Mouse (Mus musculus) embryonic facial prominence, embryonic 15.5 days (tissue): ENCODE results near the gene Spag6. TPM values are rescaled to one million over a fixed set of nuclear protein-coding genes. Genes with fewer than 3 reads are reported as not detected.

Experiments used
- ATAC-seq: fragments of 200-750 bp; cut with Nextera tagmentation; 2 replicates; pipeline ENCODE4 v1.8.0; 2017; ENCODE audit warnings: low read depth, moderate TSS enrichment; ENCODE audit not compliant: insufficient number of reproducible peaks, low FRiP score, low TSS enrichment
- H3K27ac ChIP-seq: fragments of 300-500 bp; sonication (generic); replicated peaks from 2 replicates; pipeline ENCODE4 v1.5.1; 2015; ENCODE audit warnings: mild to moderate bottlenecking, inconsistent platforms
- H3K27me3 ChIP-seq: fragments of 300-500 bp; sonication (generic); 2 replicates; pipeline ENCODE4 v1.6.1; 2015; ENCODE audit warnings: inconsistent platforms
- H3K36me3 ChIP-seq: fragments of 300-500 bp; sonication (generic); 2 replicates; pipeline ENCODE4 v1.6.1; 2015; ENCODE audit warnings: mild to moderate bottlenecking, inconsistent platforms
- H3K4me1 ChIP-seq: fragments of 300-500 bp; sonication (generic); 2 replicates; pipeline ENCODE4 v1.6.1; 2015; ENCODE audit warnings: inconsistent platforms
- H3K4me2 ChIP-seq: fragments of 300-500 bp; sonication (generic); replicated peaks from 2 replicates; pipeline ENCODE4 v1.6.1; 2015; ENCODE audit warnings: mild to moderate bottlenecking, inconsistent platforms
- H3K4me3 ChIP-seq: fragments of 300-500 bp; sonication (generic); replicated peaks from 2 replicates; pipeline ENCODE4 v1.5.1; 2015; ENCODE audit warnings: mild to moderate bottlenecking, inconsistent platforms
- H3K9ac ChIP-seq: fragments of 300-500 bp; sonication (generic); 2 replicates; pipeline ENCODE4 v1.6.1; 2015; ENCODE audit warnings: inconsistent platforms
- H3K9me3 ChIP-seq: fragments of 300-500 bp; sonication (generic); replicated peaks from 2 replicates; pipeline ENCODE4 v1.6.1; 2016; ENCODE audit warnings: inconsistent platforms
- WGBS: fragments of 180-500 bp; shearing (Covaris S2); methylation state at CpG from one replicate; pipeline ENCODE4 v1.1.7; 2015; 5-methylcytosine and 5-hydroxymethylcytosine counted together
- polyA plus RNA-seq: library from polyadenylated mRNA; unstranded; fragments of >200 nt; fragmentation: Nextera tagmentation; extraction: Ambion mirVana; gene quantifications from 2 replicates; pipeline ENCODE4 v1.2.1, GENCODE M21; 2015

Spag6 gene
- polyA plus RNA-seq, 1 experiment from 2014 or later: not detected

DNA sequence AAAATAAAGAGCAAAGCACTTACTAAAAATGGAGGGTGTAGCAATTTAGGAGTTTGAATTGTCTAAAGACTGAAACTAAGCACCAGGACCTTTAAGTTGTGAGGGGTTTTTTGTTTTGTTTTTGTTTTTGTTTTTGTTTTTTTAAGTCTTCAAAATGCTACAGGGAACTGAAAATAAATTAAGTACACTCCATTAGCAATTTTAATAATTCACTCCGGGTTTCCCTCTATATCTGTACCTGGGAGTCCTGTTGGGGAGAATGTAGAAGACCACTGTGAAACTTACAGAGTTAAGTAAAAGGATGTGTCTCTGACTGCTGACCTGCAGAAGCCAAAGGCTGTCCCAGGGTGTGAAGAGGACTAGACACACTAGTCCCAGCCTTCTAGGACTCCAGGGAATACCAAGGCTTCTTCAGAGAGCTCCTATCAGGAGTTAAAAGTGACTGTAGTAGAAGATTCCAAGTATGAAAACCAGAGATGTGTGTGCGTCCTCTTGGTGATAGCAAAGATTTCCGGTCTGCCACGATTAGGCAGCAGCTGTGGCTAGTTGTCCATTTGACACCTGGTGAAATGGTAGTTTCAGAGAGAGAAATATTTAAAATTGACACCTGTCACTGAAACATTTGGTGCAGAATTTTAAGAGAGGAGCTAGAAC, 3.9 kb downstream of the Spag6 start:
- Histone ChIP-seq H3K9me3 (no peaks in the 10 kb centered on the region), H3K4me3 (no peak overlapping the region), H3K4me2 (no peak overlapping the region), H3K4me1 (peaks cover 22% of the 10 kb centered on the region), H3K27ac (no peak overlapping the region), H3K27me3 (peaks cover 68% of the 10 kb centered on the region), H3K9ac (no peak overlapping the region), H3K36me3 (no peaks in the 10 kb centered on the region)
- WGBS: 3% methylated on average over 4 of the region's 4 CpGs
- ATAC-seq: no peak

DNA sequence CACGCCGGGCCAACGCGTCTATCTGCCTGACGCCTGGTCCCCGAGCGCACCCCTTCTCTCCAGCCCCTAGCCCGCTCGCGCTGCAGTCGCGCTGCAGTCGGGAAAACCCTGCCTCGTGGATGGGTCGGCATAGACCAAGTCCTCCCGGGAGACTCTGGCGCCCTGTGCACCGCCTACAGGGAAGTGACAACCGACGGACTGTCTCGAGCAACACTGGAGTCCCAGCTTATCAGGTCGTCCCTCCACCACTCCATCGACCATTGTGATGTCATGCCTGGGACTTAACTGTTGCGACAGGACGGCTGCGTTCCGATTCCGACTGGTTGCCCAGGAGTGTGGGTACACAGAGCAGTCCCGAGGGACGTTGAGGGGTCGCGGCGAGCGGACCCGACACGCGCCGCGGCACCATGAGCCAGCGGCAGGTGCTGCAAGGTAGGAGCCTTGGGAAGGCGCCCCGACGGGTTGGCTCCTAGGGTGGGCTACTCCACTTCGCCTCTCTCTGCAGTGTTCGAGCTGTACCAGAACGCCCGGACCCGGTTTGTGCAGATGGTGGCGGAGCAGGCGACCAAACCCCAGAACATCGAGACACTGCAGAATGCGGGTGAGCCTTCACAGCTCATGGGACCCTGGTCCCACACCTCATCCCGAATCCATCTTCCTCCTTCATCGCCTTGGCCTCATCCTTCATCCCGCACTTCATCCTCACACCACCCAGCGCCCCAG, 5.0 kb downstream of the Spag6 start:
- peak overlapping the region; percentile 24; the same call in 1 of the 2 replicates for H3K4me2 ChIP-seq
- under 1% methylated on average over 56 of the region's 56 CpGs for WGBS
- no peak for ATAC-seq

DNA sequence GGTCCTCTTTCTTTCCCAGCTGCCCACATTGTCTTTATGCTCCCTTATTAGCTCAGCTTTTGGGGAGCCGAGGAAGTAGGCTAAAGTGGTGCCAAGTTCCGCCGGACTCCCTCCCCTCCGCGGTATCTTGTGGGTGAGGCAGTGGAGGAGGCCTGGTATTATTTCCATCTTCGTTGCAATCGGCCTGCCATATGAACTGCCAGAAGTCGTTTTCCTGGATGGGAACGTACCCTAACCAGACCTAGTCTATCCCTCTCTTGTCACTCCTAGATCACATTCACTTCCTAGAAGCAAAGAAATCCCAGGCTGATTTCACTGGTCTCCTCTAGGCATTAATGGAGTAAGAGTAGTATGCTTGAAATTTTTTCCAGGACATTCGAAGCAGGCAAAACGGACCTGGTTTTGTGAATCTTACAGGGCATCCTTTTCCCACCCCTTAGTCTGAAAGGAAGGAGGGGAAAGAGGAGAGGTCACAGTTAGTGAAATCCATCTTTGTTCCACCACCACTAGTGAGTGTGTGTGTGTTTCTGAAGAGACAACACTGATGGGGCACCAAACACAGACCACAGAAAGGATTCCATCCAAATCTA, 5.7 kb downstream of the Spag6 start:
- H3K4me1 ChIP-seq: peaks cover 16% of the 10 kb centered on the region
- no peaks in the 10 kb centered on the region for H3K36me3 ChIP-seq
- no peak overlapping the region for H3K27ac ChIP-seq
- H3K4me2 ChIP-seq: no peak overlapping the region
- 1% methylated on average over 11 of the region's 11 CpGs for WGBS
- no peak overlapping the region for H3K4me3 ChIP-seq
- H3K9ac ChIP-seq: no peak overlapping the region
- peaks cover 63% of the 10 kb centered on the region for H3K27me3 ChIP-seq
- no peak for ATAC-seq
- no peaks in the 10 kb centered on the region for H3K9me3 ChIP-seq

More for the DNA sequence above, 5.0 kb downstream of the Spag6 start:
- no peak overlapping the region for H3K9ac ChIP-seq
- peaks cover 20% of the 10 kb centered on the region for H3K4me1 ChIP-seq
- peak overlapping the region; percentile 18 for H3K4me3 ChIP-seq
- no peak overlapping the region for H3K27ac ChIP-seq
- H3K9me3 ChIP-seq: no peaks in the 10 kb centered on the region
- H3K36me3 ChIP-seq: no peaks in the 10 kb centered on the region
- H3K27me3 ChIP-seq: peaks cover 66% of the 10 kb centered on the region

DNA sequence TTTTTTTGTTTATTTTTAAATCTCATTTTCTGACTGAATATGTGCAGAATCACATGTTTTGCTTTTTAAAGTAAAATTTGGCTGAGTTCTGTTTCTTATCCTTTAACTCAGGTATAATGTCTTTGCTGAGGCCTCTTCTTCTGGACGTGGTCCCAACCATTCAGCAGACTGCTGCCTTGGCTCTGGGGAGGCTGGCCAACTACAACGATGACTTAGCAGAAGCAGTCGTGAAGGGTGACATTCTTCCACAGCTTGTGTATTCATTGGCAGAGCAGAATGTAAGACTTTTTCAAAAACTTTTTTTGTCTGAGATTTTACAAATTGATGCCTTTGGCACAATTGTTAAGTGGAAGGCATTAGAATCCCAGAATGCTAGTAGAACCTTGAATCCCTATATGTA, 16.5 kb downstream of the Spag6 start:
- Histone ChIP-seq H3K9ac (no peak overlapping the region), H3K36me3 (no peaks in the 10 kb centered on the region), H3K4me3 (no peak overlapping the region), H3K9me3 (no peaks in the 10 kb centered on the region), H3K4me2 (no peak overlapping the region), H3K4me1 (no peaks in the 10 kb centered on the region), H3K27me3 (peaks cover 3% of the 10 kb centered on the region; the same call in 1 of the 2 replicates), H3K27ac (no peak overlapping the region)
- WGBS: 62% methylated on average over 3 of the region's 3 CpGs
- no peak for ATAC-seq

- no peak overlapping the region for H3K27ac ChIP-seq
- WGBS: 65% methylated on average over 2 of the region's 2 CpGs
- no peak overlapping the region for H3K4me3 ChIP-seq
- H3K9me3 ChIP-seq: no peaks in the 10 kb centered on the region
- H3K9ac ChIP-seq: no peak overlapping the region
- no peak for ATAC-seq
- no peaks in the 10 kb centered on the region for H3K36me3 ChIP-seq
- no peak overlapping the region for H3K4me2 ChIP-seq
- no peaks in the 10 kb centered on the region for H3K27me3 ChIP-seq
- H3K4me1 ChIP-seq: no peaks in the 10 kb centered on the region
Observed at GRCm38 (mm10) chr2:18713071-18713470, 19.2 kb downstream of the Spag6 start.

- Histone ChIP-seq H3K9ac (no peak overlapping the region), H3K4me3 (no peak overlapping the region), H3K27ac (no peak overlapping the region), H3K4me1 (no peaks in the 10 kb centered on the region), H3K9me3 (no peaks in the 10 kb centered on the region), H3K36me3 (no peaks in the 10 kb centered on the region), H3K27me3 (no peaks in the 10 kb centered on the region), H3K4me2 (no peak overlapping the region)
- WGBS: 74% methylated on average over 3 of the region's 3 CpGs
- ATAC-seq: no peak
Observed at GRCm38 (mm10) chr2:18714337-18714736, 20.5 kb downstream of the Spag6 start.

DNA sequence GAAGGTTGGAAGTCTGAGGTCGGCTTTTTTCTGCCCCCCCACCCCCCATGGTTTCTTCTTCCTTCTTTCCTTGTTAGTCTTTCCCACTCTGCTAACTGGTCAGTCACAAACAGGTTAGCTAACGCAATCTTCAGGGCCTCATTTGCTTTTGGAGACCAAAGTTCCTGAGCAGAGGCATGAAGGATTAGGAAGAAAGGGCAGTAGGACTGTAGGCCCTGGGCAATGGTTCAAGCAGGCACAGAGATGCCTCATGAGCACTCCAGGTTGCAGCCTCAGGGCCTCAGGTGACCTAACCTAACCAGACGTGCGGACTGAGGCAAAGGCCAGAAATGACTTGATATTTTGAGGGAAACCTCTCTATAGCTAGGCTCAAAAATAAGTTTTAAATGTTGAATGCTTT, 24.7 kb downstream of the Spag6 start:
- WGBS: 84% methylated on average over 4 of the region's 4 CpGs
- H3K4me2 ChIP-seq: no peak overlapping the region
- no peak for ATAC-seq
- no peak overlapping the region for H3K9ac ChIP-seq
- H3K4me1 ChIP-seq: no peaks in the 10 kb centered on the region
- H3K9me3 ChIP-seq: no peaks in the 10 kb centered on the region
- no peak overlapping the region for H3K4me3 ChIP-seq
- no peak overlapping the region for H3K27ac ChIP-seq
- H3K27me3 ChIP-seq: no peaks in the 10 kb centered on the region
- H3K36me3 ChIP-seq: no peaks in the 10 kb centered on the region

- H3K27ac ChIP-seq: no peak overlapping the region
- no peaks in the 10 kb centered on the region for H3K36me3 ChIP-seq
- no peak for ATAC-seq
- WGBS: 64% methylated on average over 3 of the region's 3 CpGs
- no peak overlapping the region for H3K9ac ChIP-seq
- no peaks in the 10 kb centered on the region for H3K27me3 ChIP-seq
- no peak overlapping the region for H3K4me3 ChIP-seq
- no peak overlapping the region for H3K4me2 ChIP-seq
- no peaks in the 10 kb centered on the region for H3K4me1 ChIP-seq
- H3K9me3 ChIP-seq: no peaks in the 10 kb centered on the region
Observed at GRCm38 (mm10) chr2:18722208-18722830, 28.5 kb downstream of the Spag6 start.

GRCm38 (mm10) chr2:18724462-18724861, 30.6 kb downstream of the Spag6 start:
- Histone ChIP-seq H3K4me2 (no peak overlapping the region), H3K27me3 (no peaks in the 10 kb centered on the region), H3K4me1 (no peaks in the 10 kb centered on the region), H3K36me3 (no peaks in the 10 kb centered on the region), H3K9ac (no peak overlapping the region), H3K9me3 (no peaks in the 10 kb centered on the region), H3K4me3 (no peak overlapping the region), H3K27ac (no peak overlapping the region)
- ATAC-seq: no peak
- WGBS: 79% methylated on average over 1 of the region's 1 CpGs

- Histone ChIP-seq H3K36me3 (no peaks in the 10 kb centered on the region), H3K9ac (no peak overlapping the region), H3K4me1 (no peaks in the 10 kb centered on the region), H3K4me3 (no peak overlapping the region), H3K9me3 (no peaks in the 10 kb centered on the region), H3K4me2 (no peak overlapping the region), H3K27me3 (no peaks in the 10 kb centered on the region), H3K27ac (no peak overlapping the region)
- 78% methylated on average over 4 of the region's 4 CpGs for WGBS
- no peak for ATAC-seq
Observed at GRCm38 (mm10) chr2:18725880-18726279, 32.0 kb downstream of the Spag6 start.

- Histone ChIP-seq H3K4me3 (no peak overlapping the region), H3K27me3 (no peaks in the 10 kb centered on the region), H3K27ac (no peak overlapping the region), H3K4me2 (no peak overlapping the region), H3K36me3 (no peaks in the 10 kb centered on the region), H3K9ac (no peak overlapping the region), H3K9me3 (no peaks in the 10 kb centered on the region), H3K4me1 (no peaks in the 10 kb centered on the region)
- WGBS: 53% methylated on average over 9 of the region's 9 CpGs
- ATAC-seq: no peak
Observed at GRCm38 (mm10) chr2:18731718-18732117, 37.9 kb downstream of the Spag6 start.
